Mouse (Mus musculus) erythroblast, embryonic 14.5 days (primary cell): ENCODE measurements around the gene Golga7b.

ENCODE experiments used
- GATA1 ChIP-seq: IDR thresholded peaks from 2 replicates; pipeline ENCODE4 v1.6.1; 2012; ENCODE audit warnings: low read length, inconsistent platforms, mixed read lengths
- TAL1 ChIP-seq: IDR thresholded peaks from 3 replicates; pipeline ENCODE4 v1.6.1; 2012; ENCODE audit warnings: low read length, inconsistent platforms, mixed read lengths

GRCm38 (mm10) chr19:42263524-42263923 lies 16.1 kb downstream of the Golga7b start:
- TF ChIP-seq TAL1 (no peak), GATA1 (no peak)
